Mouse (Mus musculus): ENCODE measurements at regions not wholly inside any gene's neighbourhood (a gene's known extent, or its start where the extent isn't known, plus 50 kb on each side); places are given as distances from the start of the nearest gene placed in this dataset.

DNA sequence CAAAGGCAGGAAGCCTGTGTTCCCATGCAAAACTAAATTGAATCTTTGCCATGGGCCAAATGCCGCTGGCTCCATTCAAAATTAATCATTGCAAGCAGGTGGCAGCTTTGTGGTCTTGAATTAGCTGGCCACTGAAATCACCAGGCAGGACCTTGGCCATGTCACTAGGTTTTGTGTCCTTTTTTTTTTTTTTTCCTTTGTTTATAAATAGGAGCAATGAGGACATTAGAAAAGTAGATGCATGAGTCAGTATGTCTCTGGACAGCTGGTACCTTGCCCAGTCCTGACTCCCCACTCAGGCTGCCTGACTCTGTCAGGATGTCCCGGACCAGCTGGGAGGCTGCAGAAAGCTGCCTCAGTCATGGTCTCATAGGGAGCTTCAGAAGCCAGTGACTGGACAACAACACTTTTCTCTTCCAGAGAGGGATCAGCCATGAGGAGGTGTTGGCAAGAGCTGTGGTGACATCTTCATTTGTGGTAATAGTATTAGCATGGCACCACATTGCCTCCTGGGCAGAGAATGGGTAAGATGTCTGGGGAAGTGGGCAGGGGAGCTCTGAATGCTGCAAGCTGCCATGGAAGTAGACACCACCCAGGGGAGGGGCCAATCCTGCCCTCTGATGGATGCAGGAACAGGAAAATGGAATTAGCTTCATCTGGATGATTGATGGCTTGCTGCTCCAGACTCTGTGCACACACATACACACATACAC, 55.4 kb upstream of the Msx1 start:
- 0 out of 2 replicates have a peak, but pooled peaks cover 2% of the 10 kb centered on the region for H3K4me1 ChIP-seq (replicated peaks; ENCODE audit: control insufficient read depth, insufficient read depth, low read length)
- 78% methylated on average over 2 of the region's 2 CpGs for WGBS
- no peak overlapping the region for H3K4me3 ChIP-seq (replicated peaks; ENCODE audit: low read length)
- no peaks in the 10 kb centered on the region for H3K9me3 ChIP-seq (ENCODE audit: control insufficient read depth, low read length)
- H3K27me3 ChIP-seq (replicated peaks; ENCODE audit: control insufficient read depth, insufficient read depth, low read length): no peaks in the 10 kb centered on the region
- no peak overlapping the region for H3K27ac ChIP-seq (ENCODE audit: low read length)
- H3K36me3 ChIP-seq (ENCODE audit: control insufficient read depth, insufficient read depth): no peaks in the 10 kb centered on the region
- ATAC-seq: no peak
- H3K4me2 ChIP-seq (ENCODE audit: low read length): no peak overlapping the region
- no peak overlapping the region for H3K9ac ChIP-seq (replicated peaks; ENCODE audit: low read depth, low read length)

GRCm38 (mm10) chr5:37876240-37876639, 51.9 kb upstream of the Msx1 start:
- Histone ChIP-seq H3K4me2 (ENCODE audit: low read length) (no peak overlapping the region), H3K9ac (replicated peaks; ENCODE audit: low read depth, low read length) (no peak overlapping the region), H3K4me3 (replicated peaks; ENCODE audit: low read length) (no peak overlapping the region), H3K4me1 (replicated peaks; ENCODE audit: control insufficient read depth, insufficient read depth, low read length) (0 out of 2 replicates have a peak, but pooled peaks cover 2% of the 10 kb centered on the region), H3K9me3 (ENCODE audit: control insufficient read depth, low read length) (no peaks in the 10 kb centered on the region), H3K36me3 (ENCODE audit: control insufficient read depth, insufficient read depth) (no peaks in the 10 kb centered on the region), H3K27ac (ENCODE audit: low read length) (no peak overlapping the region), H3K27me3 (replicated peaks; ENCODE audit: control insufficient read depth, insufficient read depth, low read length) (no peaks in the 10 kb centered on the region)
- 76% methylated on average over 4 of the region's 4 CpGs for WGBS
- ATAC-seq: no peak

- no peak overlapping the region for H3K4me3 ChIP-seq (replicated peaks; ENCODE audit: low read length)
These were observed 51.1 kb upstream of the Msx1 start for GRCm38 (mm10) chr5:37875452-37875851.

GRCm38 (mm10) chr5:37874784-37875281, 50.5 kb upstream of the Msx1 start:
- Histone ChIP-seq H3K4me3 (replicated peaks; ENCODE audit: low read length) (no peak overlapping the region), H3K9ac (replicated peaks; ENCODE audit: low read depth, low read length) (no peak overlapping the region), H3K27me3 (replicated peaks; ENCODE audit: control insufficient read depth, insufficient read depth, low read length) (peaks cover 8% of the 10 kb centered on the region), H3K27ac (ENCODE audit: low read length) (no peak overlapping the region), H3K9me3 (ENCODE audit: control insufficient read depth, low read length) (no peaks in the 10 kb centered on the region), H3K4me1 (replicated peaks; ENCODE audit: control insufficient read depth, insufficient read depth, low read length) (0 out of 2 replicates have a peak, but pooled peaks cover 2% of the 10 kb centered on the region), H3K36me3 (ENCODE audit: control insufficient read depth, insufficient read depth) (no peaks in the 10 kb centered on the region), H3K4me2 (ENCODE audit: low read length) (no peak overlapping the region)
- WGBS: 47% methylated on average over 6 of the region's 6 CpGs
- ATAC-seq: no peak

More at GRCm38 (mm10) chr5:37875452-37875851, 51.1 kb upstream of the Msx1 start:
- Histone ChIP-seq H3K9me3 (ENCODE audit: control insufficient read depth, low read length) (no peaks in the 10 kb centered on the region), H3K27ac (ENCODE audit: low read length) (no peak overlapping the region), H3K4me1 (replicated peaks; ENCODE audit: control insufficient read depth, insufficient read depth, low read length) (0 out of 2 replicates have a peak, but pooled peaks cover 2% of the 10 kb centered on the region), H3K27me3 (replicated peaks; ENCODE audit: control insufficient read depth, insufficient read depth, low read length) (peaks cover 3% of the 10 kb centered on the region; the same call in 1 of the 2 replicates), H3K36me3 (ENCODE audit: control insufficient read depth, insufficient read depth) (no peaks in the 10 kb centered on the region), H3K9ac (replicated peaks; ENCODE audit: low read depth, low read length) (no peak overlapping the region), H3K4me2 (ENCODE audit: low read length) (no peak overlapping the region)
- WGBS: 84% methylated on average over 13 of the region's 13 CpGs
- no peak for ATAC-seq

Measured in forebrain, embryonic 16.5 days (tissue).